Mouse (Mus musculus) bone marrow, adult 2 months (tissue): ENCODE results near the gene Gabbr2.

Experiments used
- CTCF ChIP-seq: fragments of 200-500 bp; IDR thresholded peaks from 2 replicates; pipeline ENCODE4 v1.5.1; 2011; ENCODE audit warnings: low read length, control low read depth; ENCODE audit not compliant: control insufficient read depth, insufficient read depth
- POLR2A ChIP-seq: fragments of 200-500 bp; IDR thresholded peaks from 2 replicates; pipeline ENCODE4 v1.6.1; 2011; ENCODE audit warnings: low read depth, mild to moderate bottlenecking, control low read depth, low read length, borderline replicate concordance; ENCODE audit not compliant: control insufficient read depth

DNA sequence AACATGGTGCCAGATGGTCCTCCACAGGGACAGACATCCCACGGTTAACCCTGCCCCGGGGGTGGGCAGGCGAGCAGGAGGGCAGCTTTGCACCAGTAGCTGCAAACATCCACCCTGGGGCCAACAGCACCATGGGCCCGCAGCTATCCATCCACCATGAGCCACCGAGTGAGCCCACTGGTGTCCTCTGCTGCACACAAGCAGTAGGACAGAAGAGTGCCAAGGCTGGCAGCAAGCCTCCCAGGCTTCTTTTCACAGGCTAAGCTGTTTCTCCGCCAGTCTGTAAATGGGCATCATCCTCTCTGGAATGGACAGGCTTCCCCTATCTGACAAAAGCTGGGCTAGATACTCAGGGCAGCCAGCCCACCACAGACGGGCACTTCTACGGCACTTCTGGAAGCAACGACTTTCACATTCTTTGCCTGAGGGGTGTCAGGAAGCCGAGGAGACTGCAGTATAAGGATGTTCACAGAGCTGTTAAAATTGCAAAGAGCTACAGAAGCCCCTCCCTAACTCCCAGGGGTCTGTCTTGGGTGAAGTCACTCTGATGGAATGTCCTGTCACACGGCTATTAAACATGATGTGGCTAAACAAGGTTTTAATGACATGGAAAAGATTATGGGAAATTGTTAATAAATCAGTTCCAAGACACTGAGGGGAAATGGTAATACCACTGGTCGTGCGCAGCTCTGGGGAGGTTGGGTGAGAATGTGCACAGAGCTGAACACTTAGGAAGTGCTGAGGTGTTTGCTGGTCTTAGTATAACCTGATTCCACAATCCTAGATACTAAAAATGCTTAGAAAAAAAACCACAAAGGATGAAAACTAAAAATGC lies 45.0 kb upstream of the Gabbr2 start:
- no peak for TF ChIP-seq CTCF
- TF ChIP-seq POLR2A, result no peak
